Mouse (Mus musculus) left cerebral cortex, postnatal 10 days (tissue): ENCODE results near the gene Acyp1. TPM values are rescaled to one million over a fixed set of nuclear protein-coding genes. Genes with fewer than 3 reads are reported as not detected.
"Not testable (repeated sequence)": the region's sequence is repeated elsewhere in the genome, so short reads cannot be mapped to it uniquely, and the experiment has no call there.

Experiments used
- DNase-seq, 2 experiments: peaks; one replicate each; pipeline ENCODE4 v3.0.0; 2021 to 2022; ENCODE audit warnings: low spot score in 2 of 2, mixed read lengths in 1 of 2; ENCODE audit errors: extremely low spot score in 1 of 2
- intact Hi-C: fragments of 180-260 bp; cut with DNase I; formaldehyde crosslinking; loops from one replicate; pipeline ENCODE4 v1.15.1; 2025
- total RNA-seq, 2 experiments: library from RNA; stranded (reverse); gene quantifications; 2 replicates each; pipeline ENCODE4 v1.2.3; 2021

Gene Acyp1
- total RNA-seq, 2 experiments from 2014 or later, result 19.2 to 23.1 TPM

- intact Hi-C loops, result loop anchor here (2.0 to 5.0 kb wide), 2 partner anchors 121 to 144 kb away; no protein-coding TSS in a partner anchor
- peak; percentile 80 to 92 for DNase-seq
Measured at GRCm38 (mm10) chr12:85288486-85289156, 383 bp upstream of the Acyp1 start, which contains the start of gene Zc2hc1c. Gene Zc2hc1c (plus strand): TSS chr12:85288591.

- intact Hi-C loops, result loop anchor here (5.0 kb wide), 1 partner anchor 120 kb away; no protein-coding TSS in a partner anchor
- no peak for DNase-seq
Measured at GRCm38 (mm10) chr12:85286941-85287340, 1.3 kb downstream of the Acyp1 start.

GRCm38 (mm10) chr12:85284996-85285395 is 3.2 kb downstream of the Acyp1 start:
- intact Hi-C loops, result loop anchor here (5.0 kb wide), 1 partner anchor 118 kb away; no protein-coding TSS in a partner anchor
- DNase-seq, result no peak

GRCm38 (mm10) chr12:85284331-85284730 is 3.9 kb downstream of the Acyp1 start:
- no peak for DNase-seq
- intact Hi-C loops, result no loop called here

GRCm38 (mm10) chr12:85281756-85282155 is 6.5 kb downstream of the Acyp1 start:
- intact Hi-C loops, DNase-seq: not testable (repeated sequence)

GRCm38 (mm10) chr12:85280845-85281651 is 7.2 kb downstream of the Acyp1 start:
- intact Hi-C loops, result no loop called here
- no peak for DNase-seq

GRCm38 (mm10) chr12:85280105-85280844 is 8.0 kb downstream of the Acyp1 start:
- DNase-seq, result peak; percentile 95

GRCm38 (mm10) chr12:85279396-85280080 is 8.7 kb downstream of the Acyp1 start:
- no peak for DNase-seq
- intact Hi-C loops, result no loop called here

More at GRCm38 (mm10) chr12:85280105-85280844, 8.0 kb downstream of the Acyp1 start:
- intact Hi-C loops, result no loop called here

GRCm38 (mm10) chr12:85278919-85279318 is 9.3 kb downstream of the Acyp1 start:
- intact Hi-C loops, result no loop called here

GRCm38 (mm10) chr12:85276273-85276672 is 12.0 kb downstream of the Acyp1 start:
- DNase-seq, result no peak
- intact Hi-C loops, result no loop called here

More at GRCm38 (mm10) chr12:85278919-85279318, 9.3 kb downstream of the Acyp1 start:
- no peak for DNase-seq

- DNase-seq, result no peak
- intact Hi-C loops, result no loop called here
Measured at GRCm38 (mm10) chr12:85273508-85273907, 14.7 kb downstream of the Acyp1 start.

- intact Hi-C loops, result no loop called here
- DNase-seq, result no peak
Measured at GRCm38 (mm10) chr12:85271843-85272206, 16.4 kb downstream of the Acyp1 start.

GRCm38 (mm10) chr12:85271132-85271842 is 17.0 kb downstream of the Acyp1 start:
- DNase-seq, result no peak
- intact Hi-C loops, result no loop called here

- intact Hi-C loops, result no loop called here
- DNase-seq, result peak; percentile 76 to 90
Measured at GRCm38 (mm10) chr12:85270319-85270718, 17.9 kb downstream of the Acyp1 start, which contains the start of gene Mlh3. Gene Mlh3 (minus strand): TSS chr12:85270599.

- no peak for DNase-seq
- intact Hi-C loops, result no loop called here
Measured at GRCm38 (mm10) chr12:85269821-85270220, 18.4 kb downstream of the Acyp1 start.

- intact Hi-C loops, result no loop called here
- DNase-seq, result no peak
Measured at GRCm38 (mm10) chr12:85266248-85266647, 22.0 kb downstream of the Acyp1 start.

- intact Hi-C loops, result no loop called here
- DNase-seq, result no peak
Measured at GRCm38 (mm10) chr12:85264940-85265339, 23.3 kb downstream of the Acyp1 start.

- intact Hi-C loops, result no loop called here
- DNase-seq, result no peak
Measured at GRCm38 (mm10) chr12:85264531-85264930, 23.7 kb downstream of the Acyp1 start.
